Mouse (Mus musculus): ENCODE data around the gene Ggnbp2. TPM values are rescaled to one million over a fixed set of nuclear protein-coding genes. Genes with fewer than 3 reads are reported as not detected.
A peak's percentile ranks its signal among the peaks of the same experiment; 100 is the strongest.

Ggnbp2 gene
- polyA plus RNA-seq, 1 experiment from 2014 or later = 72.8 TPM

GRCm38 (mm10) chr11:84873042-84873833 is 2.6 kb upstream of the Ggnbp2 start:
- H3K4me2 ChIP-seq = no peak overlapping the region
- WGBS = 60% methylated on average over 1 of the region's 1 CpGs
- no peak for ATAC-seq (replicated peaks)
- no peaks in the 10 kb centered on the region for H3K27me3 ChIP-seq (replicated peaks)
- no peak overlapping the region for H3K9ac ChIP-seq
- H3K36me3 ChIP-seq (replicated peaks) = no peaks in the 10 kb centered on the region
- no peak overlapping the region for H3K4me3 ChIP-seq
- H3K9me3 ChIP-seq = no peaks in the 10 kb centered on the region
- H3K4me1 ChIP-seq = peaks cover 15% of the 10 kb centered on the region
- no peak overlapping the region for H3K27ac ChIP-seq

- 75% methylated on average over 4 of the region's 4 CpGs for WGBS
- no peak for ATAC-seq (replicated peaks)
- peak overlapping the region; percentile 75 for H3K4me3 ChIP-seq
- peaks cover 25% of the 10 kb centered on the region for H3K4me1 ChIP-seq
- H3K27me3 ChIP-seq (replicated peaks) = no peaks in the 10 kb centered on the region
- H3K36me3 ChIP-seq (replicated peaks) = no peaks in the 10 kb centered on the region
- H3K9ac ChIP-seq = peak overlapping the region; percentile 93
- peak overlapping the region; percentile 57 for H3K4me2 ChIP-seq
- peak overlapping the region; percentile 100 for H3K27ac ChIP-seq
- no peaks in the 10 kb centered on the region for H3K9me3 ChIP-seq
These were observed 992 bp upstream of the Ggnbp2 start for GRCm38 (mm10) chr11:84871548-84872069.

GRCm38 (mm10) chr11:84871046-84871445 is 429 bp upstream of the Ggnbp2 start:
- H3K36me3 ChIP-seq (replicated peaks) = no peaks in the 10 kb centered on the region
- peak overlapping the region; percentile 57 for H3K4me2 ChIP-seq
- peaks cover 28% of the 10 kb centered on the region for H3K4me1 ChIP-seq
- peak overlapping the region; percentile 93 for H3K9ac ChIP-seq
- ATAC-seq (replicated peaks) = peak; percentile 51
- peak overlapping the region; percentile 100 for H3K27ac ChIP-seq
- under 1% methylated on average over 10 of the region's 10 CpGs for WGBS
- no peaks in the 10 kb centered on the region for H3K9me3 ChIP-seq
- peak overlapping the region; percentile 75 for H3K4me3 ChIP-seq
- H3K27me3 ChIP-seq (replicated peaks) = no peaks in the 10 kb centered on the region

- Histone ChIP-seq H3K27ac (peak overlapping the region; percentile 100), H3K4me1 (peaks cover 31% of the 10 kb centered on the region), H3K4me2 (peak overlapping the region; percentile 80), H3K9ac (peak overlapping the region; percentile 94), H3K4me3 (peak overlapping the region; percentile 75), H3K36me3 (replicated peaks) (no peaks in the 10 kb centered on the region), H3K27me3 (replicated peaks) (no peaks in the 10 kb centered on the region), H3K9me3 (no peaks in the 10 kb centered on the region)
- WGBS = under 1% methylated on average over 60 of the region's 61 CpGs
- peak; percentile 89 for ATAC-seq (replicated peaks)
These were observed 932 bp downstream of the Ggnbp2 start for GRCm38 (mm10) chr11:84869537-84870232.

- Histone ChIP-seq H3K4me2 (peak overlapping the region; percentile 80), H3K9ac (peak overlapping the region; percentile 94), H3K4me3 (peak overlapping the region; percentile 75), H3K4me1 (peaks cover 31% of the 10 kb centered on the region), H3K36me3 (replicated peaks) (no peaks in the 10 kb centered on the region), H3K27ac (peak overlapping the region; percentile 100), H3K27me3 (replicated peaks) (no peaks in the 10 kb centered on the region), H3K9me3 (no peaks in the 10 kb centered on the region)
- WGBS = 22% methylated on average over 7 of the region's 7 CpGs
- ATAC-seq (replicated peaks) = no peak
These were observed 1.8 kb downstream of the Ggnbp2 start for GRCm38 (mm10) chr11:84868786-84869259.

- WGBS = 91% methylated on average over 2 of the region's 2 CpGs
- no peak overlapping the region for H3K9ac ChIP-seq
- no peak for ATAC-seq (replicated peaks)
- no peaks in the 10 kb centered on the region for H3K36me3 ChIP-seq (replicated peaks)
- no peak overlapping the region for H3K4me3 ChIP-seq
- H3K9me3 ChIP-seq = no peaks in the 10 kb centered on the region
- no peaks in the 10 kb centered on the region for H3K27me3 ChIP-seq (replicated peaks)
- no peak overlapping the region; the same call in 1 of the 2 replicates for H3K4me2 ChIP-seq
- H3K27ac ChIP-seq = no peak overlapping the region
- peaks cover 31% of the 10 kb centered on the region for H3K4me1 ChIP-seq
These were observed 3.0 kb downstream of the Ggnbp2 start for GRCm38 (mm10) chr11:84867586-84867985.

GRCm38 (mm10) chr11:84865268-84865667 is 5.3 kb downstream of the Ggnbp2 start:
- no peak for ATAC-seq (replicated peaks)
- WGBS = 86% methylated on average over 2 of the region's 2 CpGs

GRCm38 (mm10) chr11:84855285-84855684 is 15.3 kb downstream of the Ggnbp2 start:
- H3K4me1 ChIP-seq = no peaks in the 10 kb centered on the region
- H3K9me3 ChIP-seq = no peaks in the 10 kb centered on the region
- 95% methylated on average over 6 of the region's 6 CpGs for WGBS
- no peaks in the 10 kb centered on the region for H3K27me3 ChIP-seq (replicated peaks)
- H3K36me3 ChIP-seq (replicated peaks) = peaks cover 27% of the 10 kb centered on the region
- no peak overlapping the region for H3K9ac ChIP-seq
- H3K4me3 ChIP-seq = no peak overlapping the region
- no peak overlapping the region for H3K4me2 ChIP-seq
- ATAC-seq (replicated peaks) = no peak
- no peak overlapping the region for H3K27ac ChIP-seq

More at GRCm38 (mm10) chr11:84865268-84865667, 5.3 kb downstream of the Ggnbp2 start:
- Histone ChIP-seq H3K36me3 (replicated peaks) (0 out of 2 replicates have a peak, but pooled peaks cover 3% of the 10 kb centered on the region), H3K4me1 (peaks cover 25% of the 10 kb centered on the region), H3K9me3 (no peaks in the 10 kb centered on the region), H3K4me2 (no peak overlapping the region), H3K9ac (no peak overlapping the region), H3K4me3 (no peak overlapping the region), H3K27ac (no peak overlapping the region), H3K27me3 (replicated peaks) (no peaks in the 10 kb centered on the region)

GRCm38 (mm10) chr11:84847475-84848090 is 23.0 kb downstream of the Ggnbp2 start:
- no peak for ATAC-seq (replicated peaks)
- H3K4me1 ChIP-seq = no peaks in the 10 kb centered on the region
- no peak overlapping the region for H3K27ac ChIP-seq
- no peak overlapping the region for H3K4me3 ChIP-seq
- WGBS = 90% methylated on average over 7 of the region's 7 CpGs
- H3K9ac ChIP-seq = no peak overlapping the region
- no peaks in the 10 kb centered on the region for H3K27me3 ChIP-seq (replicated peaks)
- peaks cover 21% of the 10 kb centered on the region; the same call in 1 of the 2 replicates for H3K36me3 ChIP-seq (replicated peaks)
- H3K9me3 ChIP-seq = no peaks in the 10 kb centered on the region
- no peak overlapping the region for H3K4me2 ChIP-seq

- H3K36me3 ChIP-seq (replicated peaks) = peaks cover 21% of the 10 kb centered on the region; the same call in 1 of the 2 replicates
These were observed 23.7 kb downstream of the Ggnbp2 start for GRCm38 (mm10) chr11:84846741-84847474.

GRCm38 (mm10) chr11:84839330-84839729 is 31.3 kb downstream of the Ggnbp2 start:
- Histone ChIP-seq H3K4me1 (no peaks in the 10 kb centered on the region), H3K4me2 (no peak overlapping the region), H3K9ac (no peak overlapping the region), H3K27me3 (replicated peaks) (no peaks in the 10 kb centered on the region), H3K36me3 (replicated peaks) (peaks cover 42% of the 10 kb centered on the region), H3K9me3 (no peaks in the 10 kb centered on the region), H3K4me3 (no peak overlapping the region), H3K27ac (no peak overlapping the region)
- ATAC-seq (replicated peaks) = no peak
- 91% methylated on average over 2 of the region's 2 CpGs for WGBS

More at GRCm38 (mm10) chr11:84846741-84847474, 23.7 kb downstream of the Ggnbp2 start:
- no peaks in the 10 kb centered on the region for H3K4me1 ChIP-seq
- H3K27me3 ChIP-seq (replicated peaks) = no peaks in the 10 kb centered on the region
- H3K4me2 ChIP-seq = no peak overlapping the region
- no peaks in the 10 kb centered on the region for H3K9me3 ChIP-seq
- H3K4me3 ChIP-seq = no peak overlapping the region
- H3K27ac ChIP-seq = no peak overlapping the region
- no peak for ATAC-seq (replicated peaks)
- H3K9ac ChIP-seq = no peak overlapping the region
- WGBS = 95% methylated on average over 15 of the region's 15 CpGs

Data from midbrain, embryonic 15.5 days (tissue).